Mouse (Mus musculus) heart, embryonic 15.5 days (tissue): Measurements from ENCODE around the gene Prdm11. TPM values are rescaled to one million over a fixed set of nuclear protein-coding genes. Genes with fewer than 3 reads are reported as not detected.

Source experiments
- ATAC-seq: fragments of 200-750 bp; cut with Nextera tagmentation; replicated peaks from 2 replicates; pipeline ENCODE4 v1.8.0; 2017; ENCODE audit warnings: low read depth, moderate TSS enrichment; ENCODE audit not compliant: insufficient number of reproducible peaks, insufficient read depth, low FRiP score
- H3K27ac ChIP-seq: fragments of 300-500 bp; sonication (generic); 2 replicates; pipeline ENCODE4 v1.5.1; 2015; ENCODE audit warnings: mild to moderate bottlenecking, inconsistent platforms
- H3K27me3 ChIP-seq: fragments of 300-500 bp; sonication (generic); 2 replicates; pipeline ENCODE4 v1.6.1; 2015; ENCODE audit warnings: inconsistent platforms
- H3K36me3 ChIP-seq: fragments of 300-500 bp; sonication (generic); 2 replicates; pipeline ENCODE4 v1.6.1; 2015; ENCODE audit warnings: mild to moderate bottlenecking, inconsistent platforms
- H3K4me1 ChIP-seq: fragments of 300-500 bp; sonication (generic); replicated peaks from 2 replicates; pipeline ENCODE4 v1.6.1; 2015; ENCODE audit warnings: inconsistent platforms
- H3K4me2 ChIP-seq: fragments of 300-500 bp; sonication (generic); 2 replicates; pipeline ENCODE4 v1.6.1; 2015; ENCODE audit warnings: inconsistent platforms, mild to moderate bottlenecking, moderate library complexity
- H3K4me3 ChIP-seq: fragments of 300-500 bp; sonication (generic); 2 replicates; pipeline ENCODE4 v1.5.1; 2015; ENCODE audit warnings: mild to moderate bottlenecking, inconsistent platforms
- H3K9ac ChIP-seq: fragments of 300-500 bp; sonication (generic); 2 replicates; pipeline ENCODE4 v1.6.1; 2015; ENCODE audit warnings: mild to moderate bottlenecking, inconsistent platforms
- H3K9me3 ChIP-seq: fragments of 300-500 bp; sonication (generic); replicated peaks from 2 replicates; pipeline ENCODE4 v1.6.1; 2016; ENCODE audit warnings: inconsistent platforms
- WGBS: fragments of 180-500 bp; shearing (Covaris S2); methylation state at CpG from one replicate; pipeline ENCODE4 v1.1.7; 2015; ENCODE audit warnings: mixed read lengths; 5-methylcytosine and 5-hydroxymethylcytosine counted together
- polyA plus RNA-seq: library from polyadenylated mRNA; unstranded; fragments of >200 nt; fragmentation: Nextera tagmentation; extraction: Ambion mirVana; gene quantifications from 2 replicates; pipeline ENCODE4 v1.2.1, GENCODE M21; 2015

Prdm11 gene
- polyA plus RNA-seq, 1 experiment from 2014 or later = 4.7 TPM

DNA sequence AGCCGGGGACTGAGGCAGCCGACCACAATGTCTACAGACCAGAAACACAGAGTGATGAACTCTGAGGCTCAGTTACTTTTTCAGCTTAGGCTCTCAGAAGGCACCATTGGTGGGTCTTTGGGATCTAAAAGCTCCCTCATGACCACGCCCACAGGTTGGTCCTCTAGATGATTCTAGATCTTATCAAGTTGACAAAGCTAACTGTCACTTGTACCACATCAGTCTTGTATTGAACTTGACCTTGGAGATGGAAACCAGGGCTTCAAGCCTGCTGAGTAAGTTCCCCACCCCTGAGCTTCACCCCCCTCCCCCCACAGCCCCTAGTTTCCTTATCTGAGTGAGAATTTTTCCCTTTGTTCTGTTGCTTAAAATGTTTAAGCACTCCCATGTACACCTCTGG, 101.6 kb downstream of the Prdm11 start:
- no peak overlapping the region for H3K4me2 ChIP-seq
- no peak overlapping the region for H3K4me3 ChIP-seq
- H3K9me3 ChIP-seq = no peaks in the 10 kb centered on the region
- 74% methylated on average over 3 of the region's 3 CpGs for WGBS
- H3K27ac ChIP-seq = no peak overlapping the region
- peaks cover 21% of the 10 kb centered on the region for H3K4me1 ChIP-seq
- no peak overlapping the region for H3K9ac ChIP-seq
- H3K27me3 ChIP-seq = 0 out of 2 replicates have a peak, but pooled peaks cover 6% of the 10 kb centered on the region
- no peaks in the 10 kb centered on the region for H3K36me3 ChIP-seq
- ATAC-seq = no peak

GRCm38 (mm10) chr2:92943406-92943805, 102.6 kb downstream of the Prdm11 start:
- Histone ChIP-seq H3K27me3 (0 out of 2 replicates have a peak, but pooled peaks cover 6% of the 10 kb centered on the region), H3K36me3 (no peaks in the 10 kb centered on the region), H3K4me3 (no peak overlapping the region), H3K27ac (no peak overlapping the region), H3K9ac (no peak overlapping the region), H3K4me1 (peaks cover 19% of the 10 kb centered on the region), H3K4me2 (no peak overlapping the region), H3K9me3 (no peaks in the 10 kb centered on the region)
- no peak for ATAC-seq
- WGBS = 40% methylated on average over 3 of the region's 3 CpGs

GRCm38 (mm10) chr2:92941463-92941862, 104.5 kb downstream of the Prdm11 start:
- H3K9ac ChIP-seq = no peak overlapping the region
- no peaks in the 10 kb centered on the region for H3K36me3 ChIP-seq
- no peak for ATAC-seq
- WGBS = 74% methylated on average over 3 of the region's 3 CpGs
- H3K27me3 ChIP-seq = no peaks in the 10 kb centered on the region
- H3K4me2 ChIP-seq = no peak overlapping the region
- H3K9me3 ChIP-seq = no peaks in the 10 kb centered on the region
- no peak overlapping the region for H3K4me3 ChIP-seq
- H3K27ac ChIP-seq = no peak overlapping the region
- peaks cover 16% of the 10 kb centered on the region for H3K4me1 ChIP-seq

DNA sequence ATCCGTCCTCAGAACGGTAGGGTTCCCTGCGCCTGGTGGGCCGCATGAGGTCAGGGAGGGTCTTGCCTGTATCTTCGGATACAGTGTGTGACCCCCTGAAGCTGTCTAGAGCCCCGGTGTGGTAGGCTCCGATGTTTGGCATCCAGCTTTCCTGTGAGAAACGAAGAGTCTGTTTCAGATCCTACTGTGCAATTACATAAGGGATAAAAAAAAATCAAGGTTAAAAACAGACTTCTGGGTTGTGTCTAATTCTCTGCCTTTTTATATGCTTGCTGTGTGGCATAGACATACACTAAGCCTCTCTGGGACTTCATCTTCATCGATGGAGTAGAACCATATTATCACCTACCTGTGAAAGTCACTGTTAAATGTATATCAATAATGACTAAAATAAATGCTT, 105.0 kb downstream of the Prdm11 start:
- Histone ChIP-seq H3K9ac (no peak overlapping the region), H3K4me3 (no peak overlapping the region)

DNA sequence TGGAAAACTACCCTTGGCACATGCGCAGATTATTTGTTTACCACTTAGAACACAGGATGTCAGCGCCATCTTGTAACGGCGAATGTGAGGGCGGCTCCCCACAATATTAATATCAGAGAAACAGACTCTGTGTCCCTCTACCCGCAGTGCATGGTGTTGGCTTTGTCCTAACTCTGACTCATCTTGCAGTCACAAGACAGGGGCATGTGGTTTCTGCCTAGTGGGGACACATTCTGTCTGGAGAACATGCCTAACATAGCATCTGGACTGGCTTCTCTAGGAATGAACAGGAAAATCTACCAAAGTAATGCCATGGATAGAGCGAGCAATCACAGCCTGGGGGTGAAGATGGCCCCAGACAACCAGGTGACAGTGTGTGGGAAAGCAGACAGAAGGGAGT, 107.1 kb downstream of the Prdm11 start:
- 92% methylated on average over 7 of the region's 7 CpGs for WGBS
- Histone ChIP-seq H3K9ac (no peak overlapping the region), H3K4me1 (peaks cover 18% of the 10 kb centered on the region), H3K4me3 (no peak overlapping the region), H3K4me2 (no peak overlapping the region), H3K27ac (no peak overlapping the region), H3K27me3 (no peaks in the 10 kb centered on the region), H3K36me3 (no peaks in the 10 kb centered on the region), H3K9me3 (no peaks in the 10 kb centered on the region)
- no peak for ATAC-seq

More for the DNA sequence above, 105.0 kb downstream of the Prdm11 start:
- Histone ChIP-seq H3K36me3 (no peaks in the 10 kb centered on the region), H3K27me3 (no peaks in the 10 kb centered on the region), H3K4me2 (no peak overlapping the region), H3K4me1 (peaks cover 16% of the 10 kb centered on the region), H3K27ac (no peak overlapping the region), H3K9me3 (no peaks in the 10 kb centered on the region)
- 80% methylated on average over 9 of the region's 9 CpGs for WGBS
- no peak for ATAC-seq

DNA sequence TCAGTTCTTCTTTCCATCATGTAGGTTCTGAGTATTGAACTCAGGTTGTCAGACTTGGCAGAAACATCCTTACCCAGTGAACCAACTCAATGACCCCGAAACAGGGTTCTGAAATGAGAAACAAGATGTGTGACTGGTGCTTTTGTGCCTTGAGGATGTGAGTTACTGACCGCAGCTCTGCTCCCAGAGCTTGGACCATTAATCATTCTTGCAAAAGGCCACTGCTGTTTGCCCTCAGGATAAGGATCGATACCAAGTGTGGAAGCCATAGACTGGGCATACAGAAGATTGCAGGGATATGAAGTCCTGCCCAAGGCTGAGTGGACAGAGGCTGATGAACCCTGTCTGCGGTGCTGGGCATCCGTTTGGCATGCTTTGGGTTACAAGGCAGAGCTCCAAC, 107.9 kb downstream of the Prdm11 start:
- Histone ChIP-seq H3K9me3 (no peaks in the 10 kb centered on the region), H3K4me3 (no peak overlapping the region), H3K4me1 (peaks cover 11% of the 10 kb centered on the region), H3K36me3 (no peaks in the 10 kb centered on the region), H3K9ac (no peak overlapping the region), H3K27me3 (no peaks in the 10 kb centered on the region), H3K4me2 (no peak overlapping the region), H3K27ac (no peak overlapping the region)
- no peak for ATAC-seq
- 84% methylated on average over 5 of the region's 5 CpGs for WGBS

DNA sequence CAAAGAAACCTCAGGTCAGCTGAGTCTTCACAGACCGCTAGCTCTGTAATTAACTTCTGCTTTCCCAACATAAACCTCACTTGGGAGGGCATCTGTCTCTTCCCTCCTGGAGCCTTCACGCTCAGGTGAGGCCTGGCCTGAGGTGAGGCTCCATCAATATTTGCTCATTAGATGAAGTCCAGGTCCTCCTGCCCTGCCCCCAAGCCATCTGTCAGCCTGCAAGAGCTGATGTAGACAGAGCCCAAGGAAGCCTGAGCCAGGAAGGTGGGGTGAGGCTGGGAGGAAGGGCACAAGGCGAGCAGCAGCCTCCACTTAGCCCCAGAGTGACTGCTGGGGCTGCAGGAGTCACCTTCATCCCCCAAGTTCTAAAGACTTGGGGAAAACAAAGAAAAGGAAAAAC, 110.5 kb downstream of the Prdm11 start:
- no peaks in the 10 kb centered on the region for H3K36me3 ChIP-seq
- no peak for ATAC-seq
- no peaks in the 10 kb centered on the region for H3K9me3 ChIP-seq
- peaks cover 8% of the 10 kb centered on the region; the same call in 1 of the 2 replicates for H3K4me1 ChIP-seq
- no peak overlapping the region for H3K4me2 ChIP-seq
- H3K4me3 ChIP-seq = no peak overlapping the region
- 72% methylated on average over 3 of the region's 3 CpGs for WGBS
- no peak overlapping the region for H3K9ac ChIP-seq
- no peaks in the 10 kb centered on the region for H3K27me3 ChIP-seq
- no peak overlapping the region for H3K27ac ChIP-seq

GRCm38 (mm10) chr2:92934312-92934982, 111.5 kb downstream of the Prdm11 start:
- H3K9me3 ChIP-seq = no peaks in the 10 kb centered on the region
- H3K36me3 ChIP-seq = no peaks in the 10 kb centered on the region
- H3K9ac ChIP-seq = no peak overlapping the region
- 29% methylated on average over 10 of the region's 10 CpGs for WGBS
- no peak overlapping the region for H3K4me2 ChIP-seq
- H3K27me3 ChIP-seq = no peaks in the 10 kb centered on the region
- ATAC-seq = no peak
- no peak overlapping the region for H3K27ac ChIP-seq
- peaks cover 8% of the 10 kb centered on the region; the same call in 1 of the 2 replicates for H3K4me1 ChIP-seq
- H3K4me3 ChIP-seq = no peak overlapping the region

- Histone ChIP-seq H3K9me3 (no peaks in the 10 kb centered on the region), H3K27me3 (no peaks in the 10 kb centered on the region), H3K4me1 (peaks cover 8% of the 10 kb centered on the region; the same call in 1 of the 2 replicates), H3K9ac (no peak overlapping the region), H3K27ac (no peak overlapping the region), H3K4me2 (no peak overlapping the region), H3K36me3 (no peaks in the 10 kb centered on the region), H3K4me3 (no peak overlapping the region)
- WGBS = 88% methylated on average over 6 of the region's 6 CpGs
- no peak for ATAC-seq
These were observed 112.6 kb downstream of the Prdm11 start for GRCm38 (mm10) chr2:92933379-92933778.

DNA sequence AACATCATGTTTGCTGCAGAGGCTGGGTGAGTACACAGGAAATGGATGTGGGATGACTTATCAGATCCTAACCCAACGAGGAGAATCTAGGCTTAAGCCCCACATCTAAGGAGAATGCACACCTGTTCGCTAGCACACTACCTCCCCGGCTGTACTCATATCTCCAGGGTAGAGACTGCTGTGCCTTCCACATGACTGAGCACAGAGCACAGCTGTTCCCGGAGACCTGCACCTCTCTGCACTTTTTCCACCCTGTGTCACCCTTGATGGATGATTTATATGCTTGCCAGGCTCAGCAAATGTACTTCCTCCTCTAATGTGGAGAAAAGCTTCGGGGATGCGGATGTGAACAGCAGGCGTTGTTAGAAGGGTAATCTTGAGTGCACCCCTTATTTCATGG, 114.9 kb downstream of the Prdm11 start:
- peaks cover 4% of the 10 kb centered on the region; the same call in 1 of the 2 replicates for H3K4me1 ChIP-seq
- H3K4me2 ChIP-seq = no peak overlapping the region
- ATAC-seq = 0 out of 2 replicates have a peak, but pooled peaks have one; percentile 21
- no peak overlapping the region for H3K27ac ChIP-seq
- no peak overlapping the region for H3K9ac ChIP-seq
- 64% methylated on average over 7 of the region's 7 CpGs for WGBS
- no peaks in the 10 kb centered on the region for H3K9me3 ChIP-seq
- no peaks in the 10 kb centered on the region for H3K36me3 ChIP-seq
- H3K27me3 ChIP-seq = no peaks in the 10 kb centered on the region
- no peak overlapping the region for H3K4me3 ChIP-seq

DNA sequence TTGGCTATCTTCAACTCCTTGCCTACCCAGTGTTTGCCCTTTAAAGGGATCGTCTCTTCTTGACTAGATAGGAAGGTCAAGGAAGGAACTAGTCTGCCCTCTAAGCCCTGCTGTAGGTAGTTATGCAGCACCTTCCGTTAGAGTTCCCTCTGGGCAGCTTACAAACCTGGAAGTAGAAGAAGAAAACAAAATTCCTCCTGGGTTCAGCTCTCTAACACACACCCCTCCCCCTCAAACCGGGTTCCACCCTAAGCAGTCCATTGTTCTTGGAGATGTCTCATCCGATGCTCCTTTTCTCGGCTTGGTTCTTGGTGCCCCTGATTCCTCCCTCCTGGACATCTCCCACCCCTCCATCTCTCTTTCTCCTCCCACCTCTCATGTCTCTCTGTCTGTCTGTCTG, 116.3 kb downstream of the Prdm11 start:
- WGBS = 69% methylated on average over 5 of the region's 5 CpGs
- H3K4me3 ChIP-seq = no peak overlapping the region

GRCm38 (mm10) chr2:92924677-92925259, 121.2 kb downstream of the Prdm11 start:
- Histone ChIP-seq H3K36me3 (no peaks in the 10 kb centered on the region), H3K9ac (no peak overlapping the region), H3K4me2 (no peak overlapping the region), H3K9me3 (no peaks in the 10 kb centered on the region), H3K4me1 (no peaks in the 10 kb centered on the region), H3K27me3 (no peaks in the 10 kb centered on the region), H3K4me3 (no peak overlapping the region), H3K27ac (no peak overlapping the region)
- no peak for ATAC-seq
- WGBS = 65% methylated on average over 6 of the region's 6 CpGs

More for the DNA sequence above, 116.3 kb downstream of the Prdm11 start:
- Histone ChIP-seq H3K27ac (no peak overlapping the region), H3K9me3 (no peaks in the 10 kb centered on the region), H3K27me3 (no peaks in the 10 kb centered on the region), H3K9ac (no peak overlapping the region), H3K36me3 (no peaks in the 10 kb centered on the region), H3K4me2 (no peak overlapping the region), H3K4me1 (peaks cover 4% of the 10 kb centered on the region; the same call in 1 of the 2 replicates)
- ATAC-seq = no peak
